Mouse (Mus musculus) left cerebral cortex, postnatal 10 days (tissue): ENCODE measurements around the gene Slc8a3. TPM values are rescaled to one million over a fixed set of nuclear protein-coding genes. Genes with fewer than 3 reads are reported as not detected.
A peak's percentile ranks its signal among the peaks of the same experiment; 100 is the strongest.
"Not testable (repeated sequence)": the region's sequence is repeated elsewhere in the genome, so short reads cannot be mapped to it uniquely, and the experiment has no call there.

Experiments
- DNase-seq, 2 experiments: peaks; one replicate each; pipeline ENCODE4 v3.0.0; 2021 to 2022; ENCODE audit warnings: low spot score in 2 of 2, mixed read lengths in 1 of 2; ENCODE audit errors: extremely low spot score in 1 of 2
- intact Hi-C: fragments of 180-260 bp; cut with DNase I; formaldehyde crosslinking; loops from one replicate; pipeline ENCODE4 v1.15.1; 2025
- total RNA-seq, 2 experiments: library from RNA; stranded (reverse); gene quantifications; 2 replicates each; pipeline ENCODE4 v1.2.3; 2021

The Slc8a3 gene
- 10 to 100 TPM; 37.5 to 40.7 TPM for total RNA-seq

- peak; percentile 66 to 68 for DNase-seq
- intact Hi-C loops: loop anchor here (5.0 kb wide), 2 partner anchors 106 to 126 kb away; no protein-coding TSS in a partner anchor
Measured at GRCm38 (mm10) chr12:81332875-81333421, at the start of gene Slc8a3. TSS of gene Slc8a3 (minus strand) at chr12:81333180.

- intact Hi-C loops: not testable (repeated sequence)
Measured at GRCm38 (mm10) chr12:81379364-81379763, 46.4 kb upstream of the Slc8a3 start, which contains the start of gene Gm4787. TSS of gene Gm4787 (minus strand) at chr12:81379464.

GRCm38 (mm10) chr12:81333841-81334240, 861 bp upstream of the Slc8a3 start:
- intact Hi-C loops: loop anchor here (5.0 kb wide), 2 partner anchors 107 to 127 kb away; no protein-coding TSS in a partner anchor
- no peak for DNase-seq

More at GRCm38 (mm10) chr12:81379364-81379763, 46.4 kb upstream of the Slc8a3 start, which contains the start of gene Gm4787:
- DNase-seq: not testable (repeated sequence)

GRCm38 (mm10) chr12:81331937-81332874, 774 bp downstream of the Slc8a3 start:
- intact Hi-C loops: loop anchor here (5.0 kb wide), 2 partner anchors 105 to 125 kb away; no protein-coding TSS in a partner anchor
- peak; percentile 60 to 76 for DNase-seq

- DNase-seq: no peak
- intact Hi-C loops: loop anchor here (5.0 kb wide), 2 partner anchors 104 to 124 kb away; no protein-coding TSS in a partner anchor
Measured at GRCm38 (mm10) chr12:81331046-81331638, 1.8 kb downstream of the Slc8a3 start.

- DNase-seq: no peak
- intact Hi-C loops: no loop called here
Measured at GRCm38 (mm10) chr12:81324991-81325390, 8.0 kb downstream of the Slc8a3 start.

- intact Hi-C loops: no loop called here
Measured at GRCm38 (mm10) chr12:81324116-81324515, 8.9 kb downstream of the Slc8a3 start.

GRCm38 (mm10) chr12:81321021-81321420, 12.0 kb downstream of the Slc8a3 start:
- no peak for DNase-seq
- intact Hi-C loops: no loop called here

More at GRCm38 (mm10) chr12:81324116-81324515, 8.9 kb downstream of the Slc8a3 start:
- DNase-seq: peak in 1 of 2 experiments; percentile 40

GRCm38 (mm10) chr12:81317811-81318210, 15.2 kb downstream of the Slc8a3 start:
- intact Hi-C loops: no loop called here
- DNase-seq: no peak

GRCm38 (mm10) chr12:81315953-81316352, 17.0 kb downstream of the Slc8a3 start:
- intact Hi-C loops: no loop called here
- DNase-seq: no peak

GRCm38 (mm10) chr12:81303626-81304025, 29.4 kb downstream of the Slc8a3 start:
- intact Hi-C loops: no loop called here
- DNase-seq: no peak

- intact Hi-C loops: no loop called here
- no peak for DNase-seq
Measured at GRCm38 (mm10) chr12:81294613-81295012, 38.4 kb downstream of the Slc8a3 start.

GRCm38 (mm10) chr12:81278031-81278430, 54.9 kb downstream of the Slc8a3 start:
- intact Hi-C loops: no loop called here
- no peak for DNase-seq

- intact Hi-C loops: no loop called here
- DNase-seq: no peak
Measured at GRCm38 (mm10) chr12:81274616-81275015, 58.4 kb downstream of the Slc8a3 start.

- peak in 1 of 2 experiments; percentile 10 for DNase-seq
- intact Hi-C loops: no loop called here
Measured at GRCm38 (mm10) chr12:81273333-81273732, 59.6 kb downstream of the Slc8a3 start.

- DNase-seq: no peak
- intact Hi-C loops: no loop called here
Measured at GRCm38 (mm10) chr12:81269246-81269645, 63.7 kb downstream of the Slc8a3 start.

GRCm38 (mm10) chr12:81262821-81263220, 70.2 kb downstream of the Slc8a3 start:
- intact Hi-C loops: no loop called here
- no peak for DNase-seq

GRCm38 (mm10) chr12:81258215-81258614, 74.8 kb downstream of the Slc8a3 start:
- no peak for DNase-seq
- intact Hi-C loops: no loop called here

GRCm38 (mm10) chr12:81245411-81245810, 87.6 kb downstream of the Slc8a3 start:
- intact Hi-C loops: no loop called here
- DNase-seq: no peak
